Mouse (Mus musculus): ENCODE measurements around the gene Atxn1. TPM values are rescaled to one million over a fixed set of nuclear protein-coding genes. Genes with fewer than 3 reads are reported as not detected.

The Atxn1 gene
- polyA plus RNA-seq (2021) = 8.3 TPM

GRCm38 (mm10) chr13:45964853-45965593 is at the start of gene Atxn1:
Gene Atxn1 (minus strand): TSS chr13:45965008.
- peak; percentile 63 for ATAC-seq
- ChIA-PET CTCF (interaction anchor here (0.7 to 1.9 kb wide), 2 partner anchors 54 to 188 kb away, joined by 3 to 4 read pairs; no protein-coding TSS in a partner anchor), POLR2A (interaction anchor here (0.6 to 4.9 kb wide), 7 partner anchors 10 to 351 kb away, joined by 3 to 31 read pairs (median 5); no protein-coding TSS in a partner anchor)
- in situ Hi-C loops (cut with MboI; ENCODE audit: low pct_unique_long_range_greater_than_20kb) = no loop called here
- no peak for TF ChIP-seq CTCF (IDR thresholded peaks at IDR 0.05)
- peak; percentile 68 for DNase-seq (ENCODE audit: low read depth, low spot score)
- no peaks in the 10 kb centered on the region for H3K27me3 ChIP-seq

DNA sequence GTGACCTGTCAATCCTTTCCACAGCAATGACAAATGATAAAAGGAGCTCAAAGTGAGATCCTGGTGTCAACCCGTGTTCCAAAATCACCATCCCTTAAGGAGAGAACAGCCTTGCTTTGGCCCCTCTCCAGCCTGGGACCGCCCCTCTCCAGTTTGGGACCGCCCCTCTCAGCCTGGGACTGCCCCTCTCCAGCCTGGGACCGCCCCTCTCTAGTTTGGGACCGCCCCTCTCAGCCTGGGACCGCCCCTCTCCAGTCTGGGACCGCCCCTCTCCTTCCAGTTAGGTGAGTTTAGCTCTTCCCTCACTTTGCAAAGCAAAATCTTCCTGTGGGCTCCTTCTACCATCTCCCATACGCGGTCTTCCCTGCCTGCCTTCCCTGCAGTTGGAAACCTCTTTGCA is 46.4 kb upstream of the Atxn1 start:
- ATAC-seq (no peak), DNase-seq (ENCODE audit: low read depth, low spot score) (no peak)
- ChIA-PET POLR2A (no interaction called here), CTCF (no interaction called here)
- no peak for TF ChIP-seq CTCF (IDR thresholded peaks at IDR 0.05)
- in situ Hi-C loops (cut with MboI; ENCODE audit: low pct_unique_long_range_greater_than_20kb) = no loop called here
- no peaks in the 10 kb centered on the region for H3K27me3 ChIP-seq

DNA sequence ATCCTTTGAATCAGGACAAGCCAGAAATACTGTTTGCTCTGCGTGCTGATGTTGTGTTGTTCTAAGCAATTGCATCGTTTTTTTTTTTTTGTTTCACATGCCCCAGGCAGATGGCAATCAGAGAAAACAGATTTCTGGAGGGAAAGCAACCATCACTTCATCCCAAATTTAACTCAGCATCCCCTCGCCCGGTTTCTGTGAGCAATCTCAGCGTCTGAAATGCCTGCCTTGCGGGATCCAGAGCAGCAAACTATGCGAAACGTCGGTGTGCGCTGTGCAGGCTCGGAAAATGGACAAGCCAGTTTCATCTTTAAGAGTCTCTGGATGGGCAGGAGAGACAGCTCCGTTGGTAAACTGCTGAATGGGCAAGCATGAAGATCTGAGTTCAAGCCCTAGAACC is 45.3 kb upstream of the Atxn1 start:
- POLR2A ChIA-PET = no interaction called here
- no peak for ATAC-seq
- CTCF ChIA-PET = interaction anchor here (0.7 kb wide), 1 partner anchor 654 kb away, joined by 3 read pairs; no protein-coding TSS in a partner anchor
- in situ Hi-C loops (cut with MboI; ENCODE audit: low pct_unique_long_range_greater_than_20kb) = no loop called here
- no peak for TF ChIP-seq CTCF (IDR thresholded peaks at IDR 0.05)
- no peak for DNase-seq (ENCODE audit: low read depth, low spot score)
- H3K27me3 ChIP-seq = no peaks in the 10 kb centered on the region

DNA sequence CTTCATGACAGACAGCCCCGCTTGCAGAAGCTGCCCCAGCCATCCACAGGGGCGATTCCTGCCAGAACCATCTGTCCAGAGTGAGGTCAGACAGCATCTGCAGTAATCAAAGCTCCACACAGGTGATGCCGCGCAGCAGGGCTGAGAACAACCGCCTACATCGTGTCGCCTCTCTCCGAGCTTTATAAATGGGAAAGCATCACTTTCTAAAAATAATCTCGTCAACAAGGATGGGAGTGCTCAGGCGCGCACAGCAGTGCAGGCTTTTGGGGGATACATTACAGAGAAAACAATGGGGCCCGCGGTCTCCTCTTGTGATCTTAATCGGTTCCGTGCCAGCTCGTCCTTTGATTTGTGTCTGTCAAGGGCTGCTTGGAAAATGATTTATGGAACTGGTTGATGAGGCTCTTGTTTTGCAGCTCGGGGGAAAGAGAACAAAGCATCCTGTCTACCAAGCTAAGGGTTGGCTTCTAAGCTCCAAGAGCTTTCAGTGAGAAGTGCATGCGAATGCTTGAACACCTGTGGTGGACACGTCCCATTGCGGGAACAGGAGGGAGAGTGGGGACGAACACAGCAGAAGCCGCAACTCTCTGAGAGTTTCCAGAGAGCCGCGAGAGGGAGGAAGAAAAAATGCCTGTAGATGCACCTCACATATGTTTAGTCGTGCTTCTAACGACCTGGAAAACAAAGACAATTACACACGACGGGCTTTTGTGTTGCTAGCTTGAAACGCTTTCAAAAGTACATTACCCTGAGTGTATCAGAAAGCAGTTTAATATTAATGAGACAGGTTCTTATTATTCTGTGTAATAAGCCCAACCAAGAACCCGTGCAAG is 44.2 kb upstream of the Atxn1 start:
- no peaks in the 10 kb centered on the region for H3K27me3 ChIP-seq
- no peak for TF ChIP-seq CTCF (IDR thresholded peaks at IDR 0.05)
- CTCF ChIA-PET = interaction anchor here (0.7 to 1.5 kb wide), 3 partner anchors 11 to 655 kb away, joined by 3 to 4 read pairs (median 3); no protein-coding TSS in a partner anchor
- ATAC-seq (no peak), DNase-seq (ENCODE audit: low read depth, low spot score) (no peak)
- POLR2A ChIA-PET = no interaction called here
- in situ Hi-C loops (cut with MboI; ENCODE audit: low pct_unique_long_range_greater_than_20kb) = no loop called here

DNA sequence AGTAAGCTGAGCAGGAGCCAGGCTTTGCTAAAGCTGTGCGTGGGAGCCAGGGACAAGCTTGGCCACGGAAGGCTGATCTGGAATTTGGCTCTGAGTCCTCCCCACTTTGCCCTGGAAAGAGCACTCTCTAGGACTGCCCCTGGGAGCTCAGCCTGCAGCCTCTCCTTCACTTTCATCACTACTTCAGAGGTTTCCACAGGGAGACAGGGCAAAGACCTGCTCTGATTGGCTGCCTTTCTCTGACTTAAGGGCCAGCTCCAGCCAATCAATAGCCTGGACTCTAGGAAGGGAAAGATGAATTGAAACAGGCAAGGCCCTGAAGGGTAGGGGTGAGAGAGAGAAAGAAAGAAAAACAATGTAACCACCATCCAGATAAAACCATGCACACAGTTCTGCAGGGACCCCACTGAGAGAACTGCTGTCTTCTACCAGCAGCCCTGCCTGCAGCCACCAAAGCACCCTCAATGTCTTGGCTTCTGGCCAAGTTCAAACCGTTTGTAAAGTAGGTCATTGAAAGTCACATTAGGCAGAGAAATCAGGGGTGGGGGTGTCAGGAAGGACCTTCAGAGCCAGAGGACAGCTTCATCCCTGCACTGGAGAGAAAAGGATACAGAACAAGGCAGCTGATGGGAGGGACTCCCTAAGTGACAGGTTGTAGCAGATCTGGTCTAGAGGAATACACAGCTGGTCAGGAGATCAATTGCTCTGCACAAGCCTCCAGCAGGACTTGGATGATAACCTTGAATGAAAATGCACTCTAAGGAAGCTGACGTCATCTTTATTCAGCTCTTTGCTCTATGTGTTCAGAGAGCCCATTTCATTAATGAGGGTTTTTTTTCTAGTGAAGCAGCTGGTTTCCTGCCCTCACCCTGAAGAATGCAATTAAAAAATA is 41.6 kb upstream of the Atxn1 start:
- H3K27me3 ChIP-seq = no peaks in the 10 kb centered on the region
- ATAC-seq = peak; percentile 76
- CTCF ChIA-PET = no interaction called here
- POLR2A ChIA-PET = interaction anchor here (1.1 kb wide), 1 partner anchor 9 kb away, joined by 3 read pairs; no protein-coding TSS in a partner anchor
- no peak for TF ChIP-seq CTCF (IDR thresholded peaks at IDR 0.05)
- in situ Hi-C loops (cut with MboI; ENCODE audit: low pct_unique_long_range_greater_than_20kb) = no loop called here
- DNase-seq (ENCODE audit: low read depth, low spot score) = peak; percentile 55

GRCm38 (mm10) chr13:46005656-46006055 is 40.8 kb upstream of the Atxn1 start:
- ChIA-PET POLR2A (interaction anchor here (1.1 kb wide), 1 partner anchor 10 kb away, joined by 3 read pairs; no protein-coding TSS in a partner anchor), CTCF (no interaction called here)
- no peak for TF ChIP-seq CTCF (IDR thresholded peaks at IDR 0.05)
- in situ Hi-C loops (cut with MboI; ENCODE audit: low pct_unique_long_range_greater_than_20kb) = no loop called here
- ATAC-seq = no peak
- DNase-seq (ENCODE audit: low read depth, low spot score) = no peak
- no peaks in the 10 kb centered on the region for H3K27me3 ChIP-seq

GRCm38 (mm10) chr13:46001356-46001755 is 36.5 kb upstream of the Atxn1 start:
- DNase-seq (ENCODE audit: low read depth, low spot score) = no peak
- no peak for ATAC-seq
- H3K27me3 ChIP-seq = no peaks in the 10 kb centered on the region
- CTCF ChIA-PET = interaction anchor here (0.9 to 1.1 kb wide), 2 partner anchors 25 to 35 kb away, joined by 3 read pairs; no protein-coding TSS in a partner anchor
- in situ Hi-C loops (cut with MboI; ENCODE audit: low pct_unique_long_range_greater_than_20kb) = no loop called here
- POLR2A ChIA-PET = no interaction called here
- no peak for TF ChIP-seq CTCF (IDR thresholded peaks at IDR 0.05)

DNA sequence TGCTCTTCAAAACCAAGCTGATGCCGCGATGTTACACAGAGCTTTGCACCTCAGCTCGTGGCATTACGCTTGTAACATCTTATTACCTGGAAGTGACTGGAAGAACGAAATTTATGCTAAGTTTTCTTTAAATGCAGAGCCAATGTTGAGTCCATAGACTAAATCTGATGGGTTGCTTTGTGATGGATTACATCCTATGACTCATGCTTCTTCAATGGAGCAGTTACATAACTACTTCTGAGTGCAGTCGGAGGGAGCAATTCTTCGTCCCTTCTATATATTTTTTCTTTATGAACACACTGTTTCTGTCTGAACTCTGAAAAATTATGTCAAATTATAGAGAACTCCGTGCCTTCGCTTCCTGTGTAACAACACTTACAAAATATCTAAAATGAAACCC is 28.1 kb upstream of the Atxn1 start:
- TF ChIP-seq CTCF (IDR thresholded peaks at IDR 0.05) = no peak
- ATAC-seq (no peak), DNase-seq (ENCODE audit: low read depth, low spot score) (no peak)
- in situ Hi-C loops (cut with MboI; ENCODE audit: low pct_unique_long_range_greater_than_20kb) = no loop called here
- peaks cover 3% of the 10 kb centered on the region for H3K27me3 ChIP-seq
- ChIA-PET POLR2A (no interaction called here), CTCF (no interaction called here)

DNA sequence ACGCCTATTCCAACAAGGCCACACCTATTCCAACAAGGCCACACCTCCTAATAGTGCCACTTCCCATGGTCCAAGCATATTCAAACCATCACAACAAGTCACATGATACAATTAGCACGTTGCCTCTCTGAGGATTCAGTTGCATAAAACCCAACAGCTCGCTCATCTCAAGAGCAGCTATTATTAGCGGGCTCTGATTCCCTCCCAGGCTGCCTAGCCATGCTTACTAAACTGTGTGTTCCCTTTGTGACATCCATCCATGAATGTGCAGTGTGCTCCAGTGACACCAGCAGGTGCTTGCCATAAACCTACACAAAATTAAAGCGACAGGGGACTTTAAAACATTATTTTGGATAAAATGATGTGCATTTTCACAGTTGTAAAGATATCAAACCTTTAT is 25.7 kb upstream of the Atxn1 start:
- ATAC-seq = no peak
- ChIA-PET CTCF (no interaction called here), POLR2A (no interaction called here)
- no peak for TF ChIP-seq CTCF (IDR thresholded peaks at IDR 0.05)
- in situ Hi-C loops (cut with MboI; ENCODE audit: low pct_unique_long_range_greater_than_20kb) = no loop called here
- peaks cover 1% of the 10 kb centered on the region for H3K27me3 ChIP-seq
- DNase-seq (ENCODE audit: low read depth, low spot score) = no peak

- no peak for TF ChIP-seq CTCF (IDR thresholded peaks at IDR 0.05)
- CTCF ChIA-PET = interaction anchor here (1.9 to 3.9 kb wide), 3 partner anchors 12 to 440 kb away, joined by 5 to 19 read pairs (median 13); no protein-coding TSS in a partner anchor
- in situ Hi-C loops (cut with MboI; ENCODE audit: low pct_unique_long_range_greater_than_20kb) = loop anchor here (5.0 to 10.0 kb wide), 2 partner anchors 183 to 444 kb away; no protein-coding TSS in a partner anchor
- POLR2A ChIA-PET = interaction anchor here (0.7 kb wide), 1 partner anchor 235 kb away, joined by 3 read pairs; no protein-coding TSS in a partner anchor
- no peak for DNase-seq (ENCODE audit: low read depth, low spot score)
- ATAC-seq = no peak
- peaks cover 15% of the 10 kb centered on the region for H3K27me3 ChIP-seq
Observed at GRCm38 (mm10) chr13:45979246-45979645, 14.4 kb upstream of the Atxn1 start.

Measured in Patski (cell line).